Mouse (Mus musculus): Measurements from ENCODE around the gene Echs1. TPM values are rescaled to one million over a fixed set of nuclear protein-coding genes. Genes with fewer than 3 reads are reported as not detected.

Gene Echs1
- total RNA-seq, 4 experiments from 2014 or later = 61.4 to 68.6 (median 65.7) TPM

DNA sequence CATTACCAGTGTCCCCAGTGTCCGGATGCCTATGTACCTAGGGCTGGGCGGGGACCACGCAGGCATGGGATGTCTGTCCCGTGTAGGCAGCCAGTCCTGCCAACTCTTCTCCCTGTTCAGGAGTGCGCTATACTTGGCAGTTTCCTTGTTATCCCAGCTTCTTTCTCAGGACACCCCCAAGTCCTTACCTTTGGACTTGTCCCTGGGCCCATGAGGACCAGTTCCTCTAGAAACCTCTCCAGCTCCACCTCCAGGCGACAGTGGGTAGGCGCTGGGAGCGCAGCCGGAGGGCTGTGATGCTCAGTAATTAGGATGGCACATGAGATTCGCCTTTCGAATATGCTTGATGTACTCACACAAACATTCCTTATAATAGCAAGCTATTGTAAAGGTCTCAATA, 54.0 kb downstream of the Echs1 start:
- no peak for DNase-seq (ENCODE audit: low spot score in 2 of 2)

GRCm38 (mm10) chr7:140061832-140062130, 54.5 kb downstream of the Echs1 start:
- no peak for DNase-seq (ENCODE audit: low spot score in 2 of 2)

DNA sequence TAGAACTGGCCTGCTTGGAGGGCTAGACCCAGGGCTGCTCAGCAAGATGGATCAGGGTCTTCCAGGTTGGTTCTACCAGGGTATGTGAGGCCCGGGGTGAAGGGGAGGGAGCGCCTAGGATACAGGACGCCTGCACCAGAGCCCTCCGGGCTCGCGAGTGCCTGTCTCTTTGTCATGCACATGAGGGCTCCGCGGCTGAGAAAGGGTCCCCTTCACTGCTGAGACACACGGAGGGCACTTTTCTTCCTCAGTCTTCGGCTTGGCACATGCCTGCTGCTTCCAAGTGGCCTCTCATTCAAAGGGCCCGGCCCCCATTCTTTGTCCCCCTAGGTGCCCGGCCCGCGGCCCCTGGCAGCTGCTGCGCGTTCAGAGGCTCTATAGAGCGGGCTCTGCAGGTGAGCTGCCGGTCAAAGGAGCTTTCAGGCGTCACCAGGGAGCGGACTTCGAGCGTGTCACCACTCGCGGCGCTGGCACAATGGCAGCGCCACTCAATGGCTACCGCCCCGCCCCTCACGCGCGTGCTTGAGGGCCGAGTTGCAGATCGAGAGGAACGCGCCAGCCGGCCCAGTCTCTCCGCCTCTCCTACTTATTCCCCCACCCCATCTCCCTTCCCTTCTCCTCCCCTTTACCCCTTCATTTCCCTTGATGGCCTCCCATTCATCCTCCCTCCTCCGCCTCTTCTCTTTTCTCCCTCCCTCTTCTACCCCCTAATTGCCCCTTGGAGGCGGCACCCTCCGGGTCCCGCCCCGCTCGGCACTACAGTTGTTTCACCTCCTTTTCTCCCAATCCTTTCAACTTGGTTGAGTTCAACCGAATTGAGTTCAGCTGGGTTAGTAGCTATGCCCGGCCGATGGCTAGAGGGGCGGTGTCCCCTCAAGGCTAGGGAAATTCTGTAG, 55.1 kb downstream of the Echs1 start:
- no peak for DNase-seq (ENCODE audit: low spot score in 2 of 2)

DNA sequence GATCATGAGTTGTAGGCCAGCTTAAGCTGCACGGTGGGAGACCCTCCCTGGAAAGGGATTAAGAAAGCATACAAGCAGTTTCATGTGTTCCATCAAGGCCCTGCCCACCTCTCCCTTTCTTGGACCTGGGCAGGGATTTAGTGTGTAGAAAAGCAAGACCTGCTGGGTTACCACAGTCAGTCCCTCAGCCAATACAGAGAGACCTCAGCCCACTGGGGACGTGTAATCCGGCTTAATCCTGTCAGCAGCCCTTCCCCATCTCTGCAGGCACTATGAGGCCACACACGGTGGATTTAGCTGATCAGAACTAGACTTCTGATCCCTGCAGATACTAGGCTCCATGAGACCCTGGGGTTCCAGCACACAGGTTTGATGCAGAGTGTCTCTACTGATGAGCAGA, 56.7 kb downstream of the Echs1 start:
- DNase-seq (ENCODE audit: low spot score in 2 of 2) = no peak

DNA sequence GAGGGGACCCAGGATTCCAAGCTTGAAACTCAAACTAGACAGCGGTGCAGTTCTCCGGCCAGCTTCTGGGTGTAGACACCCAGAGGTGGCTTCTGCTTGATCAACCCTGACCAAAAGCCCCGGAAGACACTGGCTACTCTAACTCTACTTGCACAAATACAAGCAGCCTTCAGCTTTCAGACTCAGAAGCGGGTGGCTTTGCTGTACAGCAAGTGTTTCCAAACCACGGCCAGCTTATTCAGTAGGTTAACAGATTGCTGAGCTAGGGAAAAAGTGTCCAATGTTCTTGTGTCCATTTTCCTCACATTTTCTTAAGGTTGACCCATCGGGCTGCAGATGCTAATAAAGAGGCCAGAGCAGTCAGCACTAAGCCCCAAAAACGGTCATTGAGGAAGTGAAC, 57.7 kb downstream of the Echs1 start:
- DNase-seq (ENCODE audit: low spot score in 2 of 2) = no peak

GRCm38 (mm10) chr7:140057413-140058407, 58.6 kb downstream of the Echs1 start:
- no peak for DNase-seq (ENCODE audit: low spot score in 2 of 2)

Other genes starting within 250 kb of the Echs1 start
- gene Kndc1, start 221.8 kb downstream of the Echs1 start, total RNA-seq (2022) = 100 to 1,000 TPM in 1 of 4 experiments, 10 to 100 TPM in 3; 90.0 to 103 (median 95.8) TPM
- not detected for gene Utf1, start 172.7 kb downstream of the Echs1 start, total RNA-seq (2022)
- gene 6430531B16Rik, start 137.7 kb downstream of the Echs1 start, total RNA-seq (2022) = 1 to 10 TPM; 1.2 to 1.9 (median 1.6) TPM
- gene Adam8, start 123.9 kb downstream of the Echs1 start, total RNA-seq (2022) = 1 to 10 TPM; 3.0 to 7.2 (median 4.5) TPM
- gene Zfp511, start 80.1 kb downstream of the Echs1 start, total RNA-seq (2022) = 10 to 100 TPM; 21.2 to 27.8 (median 27.0) TPM
- 10 to 100 TPM; 36.0 to 39.0 (median 36.7) TPM for gene Tubgcp2, start 79.8 kb downstream of the Echs1 start, total RNA-seq (2022)
- not detected for gene Msx3, start 67.4 kb downstream of the Echs1 start, total RNA-seq (2022)
- gene Caly, start 33.9 kb downstream of the Echs1 start, total RNA-seq (2022) = 100 to 1,000 TPM; 217 to 237 (median 229) TPM
- gene Prap1, start 23.1 kb downstream of the Echs1 start, total RNA-seq (2022) = under 1 TPM in 1 of 4 experiments, not detected in 3; 0.56 TPM
- gene Fuom, start 14.0 kb downstream of the Echs1 start, total RNA-seq (2022) = 10 to 100 TPM; 42.7 to 49.1 (median 47.7) TPM
- gene Paox, start 677 bp downstream of the Echs1 start, total RNA-seq (2022) = 1 to 10 TPM; 6.1 to 6.5 (median 6.4) TPM
- gene Mtg1, start 21.1 kb upstream of the Echs1 start, total RNA-seq (2022) = 10 to 100 TPM; 27.2 to 34.8 (median 31.6) TPM
- gene Sprn, start 38.4 kb upstream of the Echs1 start, total RNA-seq (2022) = 100 to 1,000 TPM; 149 to 157 (median 151) TPM
- not detected for gene Olfr522, start 48.3 kb upstream of the Echs1 start, total RNA-seq (2022)
- gene Olfr523, start 56.7 kb upstream of the Echs1 start, total RNA-seq (2022) = under 1 TPM in 1 of 4 experiments, not detected in 3; 0.39 TPM
- gene Olfr524, start 89.5 kb upstream of the Echs1 start, total RNA-seq (2022) = not detected
- under 1 TPM; 0.70 to 0.96 (median 0.74) TPM for gene Cd163l1, start 101.8 kb upstream of the Echs1 start, total RNA-seq (2022)
- under 1 TPM in 3 of 4 experiments, not detected in 1; 0.16 to 0.22 (median 0.19) TPM for gene 5830411N06Rik, start 130.8 kb upstream of the Echs1 start, total RNA-seq (2022)
- not detected for gene Olfr525, start 204.4 kb upstream of the Echs1 start, total RNA-seq (2022)
- not detected for gene Olfr527, start 217.5 kb upstream of the Echs1 start, total RNA-seq (2022)
- not detected for gene Olfr60, start 245.2 kb upstream of the Echs1 start, total RNA-seq (2022)